Mouse (Mus musculus) kidney, adult 2 months (tissue): ENCODE data around the gene Ttll1.

Source experiments
- CTCF ChIP-seq: fragments of 200-500 bp; conservative IDR thresholded peaks from 2 replicates; pipeline ENCODE4 v1.5.1; 2011; ENCODE audit warnings: low read depth, mild to moderate bottlenecking, control low read depth, low read length, moderate library complexity, mixed read lengths; ENCODE audit not compliant: insufficient read depth, insufficient read length
- POLR2A ChIP-seq: fragments of 200-500 bp; IDR thresholded peaks from one replicate; pipeline ENCODE4 v1.6.1; 2011; ENCODE audit warnings: low read depth, low read length, control low read depth

- TF ChIP-seq POLR2A (no peak), CTCF (no peak)
Measured at GRCm38 (mm10) chr15:83494572-83494920, 16.1 kb downstream of the Ttll1 start.
